Mouse (Mus musculus): ENCODE measurements around the gene Nol8.

Gene Nol8

DNA sequence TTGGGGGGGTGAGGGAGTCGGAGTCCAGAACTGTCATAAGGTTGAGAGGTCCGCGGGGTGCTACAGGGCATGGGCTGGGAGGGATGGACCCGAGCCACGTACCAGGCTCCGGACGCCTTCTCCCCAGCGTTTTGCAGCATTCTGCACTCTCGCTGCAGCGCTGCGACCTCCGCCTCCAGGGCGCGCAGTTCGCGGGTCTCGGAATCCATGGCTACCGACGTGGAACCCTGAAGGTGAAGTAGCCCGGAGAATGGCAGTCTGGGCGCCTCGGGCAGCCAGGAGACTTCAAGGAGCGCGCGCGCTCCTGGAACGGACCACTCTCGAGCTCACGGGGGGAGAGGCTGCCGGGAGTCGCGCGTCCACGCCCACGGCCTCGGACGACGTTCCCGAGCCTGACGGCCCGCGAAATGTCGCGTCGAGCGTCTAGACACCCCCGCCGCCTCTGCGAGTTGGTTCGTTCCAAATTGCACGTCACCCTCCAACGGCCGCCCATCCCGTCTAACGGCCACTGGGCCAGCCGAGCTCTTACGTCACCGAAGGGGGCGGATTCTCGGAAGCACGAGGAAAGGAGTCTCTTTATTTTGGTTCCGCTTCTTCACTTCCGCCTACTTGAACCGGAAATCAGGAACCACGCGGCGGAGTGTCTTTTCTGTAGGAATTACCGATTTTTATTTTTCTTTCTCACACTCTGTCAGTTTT lies at the start of gene Nol8, which contains the start of gene Cenpp:
TSS of gene Nol8 (plus strand) at position 598 of the 699 bp plus-strand sequence.
TSS of gene Cenpp (minus strand) at position 305 of the 699 bp plus-strand sequence.
- peak; percentile 100 for DNase-seq

- DNase-seq: no peak
These were observed 49.3 kb upstream of the Nol8 start for GRCm38 (mm10) chr13:49603603-49604002.

DNA sequence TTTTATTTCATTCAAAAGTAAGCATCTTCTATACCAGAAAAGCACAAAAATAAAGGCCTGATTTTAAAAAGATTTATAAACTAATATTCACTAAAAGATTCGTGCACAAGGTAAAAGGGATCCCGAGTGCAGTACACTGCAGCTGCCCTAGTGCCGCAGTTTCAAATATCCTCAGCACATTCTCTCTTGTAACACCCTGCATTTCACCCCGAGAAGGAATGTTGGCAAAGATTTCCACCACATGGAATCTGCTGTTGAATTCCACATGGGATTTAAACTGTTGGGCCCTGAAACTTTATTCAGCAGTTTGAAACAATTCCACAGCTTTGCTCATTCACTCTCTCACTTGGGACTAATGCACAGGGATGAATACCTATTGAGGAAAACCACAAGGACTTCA lies 45.2 kb upstream of the Nol8 start, which contains the start of gene Ogn:
TSS of gene Ogn (plus strand) at position 333 of the 400 bp plus-strand sequence.
- DNase-seq: no peak

DNA sequence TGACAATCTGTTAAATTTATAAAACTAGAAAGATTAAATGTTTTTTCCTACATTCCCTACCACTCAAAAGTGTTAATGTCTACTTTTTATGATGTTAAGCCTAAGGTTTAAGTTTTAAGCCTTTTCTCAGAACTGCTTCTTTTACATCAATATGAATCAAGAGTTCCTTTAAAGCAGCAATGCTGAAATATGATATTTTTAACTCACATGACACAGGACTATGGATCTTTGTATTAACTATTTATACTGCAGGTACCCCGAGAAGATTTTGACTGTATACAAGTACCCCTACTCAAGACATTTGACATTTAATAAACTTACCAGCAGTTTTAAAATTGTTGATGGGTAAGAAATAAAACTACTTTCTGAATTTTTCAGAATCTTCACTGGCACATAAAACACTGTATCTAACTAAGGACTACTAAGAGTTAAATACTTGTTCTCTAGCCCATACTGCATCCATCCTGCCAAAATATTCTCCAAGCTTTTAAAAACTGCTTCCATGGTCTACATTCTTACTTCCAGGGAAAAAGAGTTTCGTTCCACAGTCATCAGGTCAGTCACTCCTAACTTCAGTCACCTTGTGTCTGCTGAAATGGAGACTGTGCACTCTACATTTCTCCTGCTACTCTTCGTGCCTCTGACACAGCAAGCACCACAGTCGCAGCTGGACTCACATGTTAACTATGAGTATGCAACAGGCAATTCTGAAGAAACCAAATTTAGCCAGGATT lies 44.1 kb upstream of the Nol8 start:
- no peak for DNase-seq

DNA sequence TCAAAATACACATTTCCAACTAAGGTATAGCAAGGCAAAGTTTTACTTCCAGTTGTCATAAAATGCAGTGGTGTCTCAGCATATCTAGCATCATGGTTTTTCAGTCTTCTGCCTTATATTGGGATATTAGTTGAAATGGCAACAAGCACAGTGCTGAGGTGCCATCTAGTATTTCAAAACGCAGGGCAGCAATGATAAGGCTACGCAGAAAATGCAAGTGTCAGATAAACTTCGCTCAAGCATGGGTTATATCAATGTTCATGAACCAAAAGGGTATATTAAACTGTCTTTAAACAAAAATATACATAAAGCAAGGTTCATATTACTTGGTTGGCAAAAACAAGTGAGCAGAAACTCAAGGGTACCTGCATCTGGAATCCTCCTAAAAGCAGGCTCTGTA lies 35.9 kb upstream of the Nol8 start:
- no peak for DNase-seq

DNA sequence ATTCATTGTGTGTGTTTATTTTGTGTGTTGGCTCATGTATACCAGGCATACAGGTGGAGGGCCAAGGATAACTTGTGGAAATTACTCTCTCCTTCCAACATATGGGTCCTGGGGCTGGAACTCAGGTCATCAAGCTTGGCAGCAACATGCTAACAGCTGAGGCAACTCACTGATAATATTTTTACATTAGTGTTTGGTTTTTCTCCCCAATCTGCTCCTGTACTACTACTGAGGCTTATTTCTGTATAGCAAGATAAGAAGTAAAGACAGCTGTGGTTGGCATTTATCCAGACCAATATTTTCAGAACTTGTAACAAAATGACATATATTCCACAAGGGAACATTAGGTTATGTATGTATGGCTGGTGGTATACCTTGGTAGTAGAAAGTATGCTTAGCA lies 34.5 kb upstream of the Nol8 start:
- no peak for DNase-seq

- no peak for DNase-seq
These were observed 29.7 kb upstream of the Nol8 start for GRCm38 (mm10) chr13:49623216-49623615.

DNA sequence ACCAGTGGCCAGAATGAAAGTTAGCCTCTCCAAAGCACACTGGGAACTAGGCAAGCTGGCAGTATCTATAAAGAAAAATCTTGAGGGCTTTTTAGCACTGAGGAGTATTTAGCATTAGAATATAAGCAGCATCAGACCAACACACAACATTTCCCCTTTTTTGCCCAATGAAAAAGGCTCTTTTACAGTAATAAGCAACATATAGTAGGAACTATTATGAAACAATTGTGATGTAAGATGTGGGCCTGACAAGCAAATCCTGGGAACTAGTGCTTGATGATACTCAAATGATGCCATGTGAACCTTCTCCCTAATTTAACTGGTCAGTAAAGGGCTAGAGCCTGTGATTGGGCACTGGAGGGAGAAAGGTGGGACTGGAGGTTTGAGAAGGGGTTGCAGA lies 24.7 kb upstream of the Nol8 start:
- no peak for DNase-seq

DNA sequence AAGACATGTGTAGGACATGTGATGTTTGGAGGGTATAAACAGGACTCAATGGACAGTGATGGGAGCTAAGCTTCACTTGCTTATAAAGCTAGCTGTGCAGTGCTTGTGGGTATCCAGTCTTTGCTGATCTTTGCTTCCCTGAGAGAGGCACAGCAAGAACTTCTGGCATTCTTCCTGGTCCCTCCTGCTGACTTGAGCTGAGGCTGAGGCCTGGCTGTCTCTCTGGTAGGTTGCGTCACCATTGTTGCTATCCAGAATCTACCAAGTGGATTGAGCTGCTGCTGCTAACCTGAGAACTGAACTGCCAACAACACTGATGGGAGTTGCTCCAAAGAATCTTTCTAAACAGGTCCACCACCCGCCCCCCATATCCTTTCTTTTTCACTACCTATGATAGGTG lies 23.8 kb upstream of the Nol8 start:
- DNase-seq: no peak

- no peak for DNase-seq
These were observed 12.9 kb upstream of the Nol8 start for GRCm38 (mm10) chr13:49639965-49640364.

DNA sequence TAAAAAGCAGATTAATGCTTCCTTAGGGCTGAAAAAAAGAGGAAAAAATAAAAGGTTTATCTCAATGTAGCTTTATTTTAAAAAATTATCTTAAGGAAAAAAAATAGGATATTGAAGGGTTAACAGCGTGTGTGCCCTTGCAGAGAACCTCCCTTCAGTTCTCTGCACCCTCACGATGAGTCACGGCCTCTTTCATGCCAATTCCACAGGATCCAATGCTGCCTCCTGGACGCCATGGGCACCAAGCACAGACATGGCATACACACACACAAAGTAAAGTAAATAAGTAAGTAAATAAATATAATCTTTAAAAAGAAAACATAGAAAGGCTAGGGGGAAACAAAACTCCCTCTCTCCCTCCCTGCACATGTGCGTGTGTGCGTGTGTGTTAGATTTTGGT lies 10.2 kb upstream of the Nol8 start:
- no peak for DNase-seq

GRCm38 (mm10) chr13:49643669-49644362 lies 9.1 kb upstream of the Nol8 start:
- DNase-seq: no peak

DNA sequence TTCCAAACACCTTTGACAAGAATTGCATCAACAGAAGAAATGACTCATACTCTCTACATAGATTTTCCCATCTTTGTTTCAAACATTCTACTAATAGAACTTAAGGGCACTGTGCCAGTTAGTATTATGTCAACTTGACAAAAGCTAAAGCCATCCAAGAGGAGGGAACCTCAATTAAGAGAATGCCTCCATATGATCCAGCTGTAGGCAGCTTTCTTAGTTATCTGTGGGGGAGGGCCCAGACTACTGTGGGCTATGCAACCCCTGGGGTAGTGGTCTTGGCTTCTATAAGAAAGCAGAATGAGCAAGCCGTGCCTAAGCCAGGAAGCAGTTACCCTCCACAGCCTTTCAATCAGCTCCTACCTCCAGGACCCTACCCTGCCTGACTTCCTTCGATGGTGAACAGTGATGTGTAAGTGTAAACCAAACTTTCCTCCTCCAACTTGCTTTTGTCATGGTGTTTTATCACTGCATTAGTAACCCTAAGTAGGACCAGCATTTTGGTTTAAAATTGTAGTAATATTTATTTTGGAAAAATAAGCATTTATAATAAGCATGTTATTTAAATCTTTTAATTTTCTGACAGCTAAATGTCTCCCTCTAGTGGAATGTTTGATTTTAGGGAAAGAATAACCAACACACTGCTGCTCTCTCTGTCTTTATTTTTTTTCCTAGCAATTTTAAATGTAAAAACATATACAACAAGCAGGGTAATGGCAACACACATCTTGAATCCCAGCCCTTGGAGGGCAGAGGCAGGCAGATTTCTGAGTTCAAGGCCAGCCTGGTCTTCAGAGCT lies 7.9 kb upstream of the Nol8 start:
- no peak for DNase-seq

- DNase-seq: no peak
These were observed 6.9 kb upstream of the Nol8 start for GRCm38 (mm10) chr13:49646019-49646418.

GRCm38 (mm10) chr13:49651136-49651535 lies 1.7 kb upstream of the Nol8 start:
- no peak for DNase-seq

DNA sequence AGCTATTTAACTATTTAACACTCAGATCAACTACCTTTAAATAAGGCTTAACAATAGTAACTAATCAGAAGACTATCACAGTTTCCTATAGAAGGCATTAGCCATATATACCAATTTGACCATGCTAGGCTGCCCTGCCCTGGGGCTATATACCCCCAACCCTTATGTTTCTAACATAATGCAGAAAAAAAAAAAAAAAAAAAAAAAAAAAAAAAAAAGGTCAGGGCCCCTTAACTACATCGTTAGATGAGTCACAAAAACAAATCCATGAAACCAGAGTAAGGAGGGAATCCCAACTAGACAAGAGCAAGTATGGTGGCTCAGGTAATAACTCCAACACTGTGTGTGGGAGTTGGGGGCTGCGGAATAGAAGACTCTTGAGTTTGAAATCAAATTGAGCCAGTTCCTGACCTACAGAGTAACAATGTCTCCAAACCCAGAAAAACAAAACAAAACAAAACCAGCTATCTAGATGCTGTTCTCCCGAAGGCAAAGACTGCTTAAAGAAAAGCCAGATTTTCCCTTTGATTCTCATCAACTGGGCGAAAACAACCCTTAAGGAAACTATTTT lies 1.0 kb upstream of the Nol8 start:
- no peak for DNase-seq

DNA sequence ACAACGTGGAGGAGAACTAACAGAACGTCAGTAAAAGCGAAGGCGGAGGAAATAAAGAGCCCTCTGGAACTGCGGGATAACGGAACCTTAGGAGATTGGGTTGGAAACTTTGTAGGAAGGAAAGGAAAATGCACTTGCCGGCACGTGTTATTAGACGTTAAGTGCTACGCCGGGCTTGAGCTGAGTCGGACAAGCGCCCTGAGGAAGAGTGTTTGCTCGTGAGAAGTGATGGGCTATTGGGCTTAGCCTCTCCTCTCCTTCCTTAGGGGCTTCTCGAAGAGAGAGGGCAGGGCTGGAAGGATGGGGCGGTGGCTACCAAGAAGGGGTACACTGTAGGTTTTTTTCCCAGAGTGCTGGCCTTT lies 283 bp downstream of the Nol8 start:
- DNase-seq: no peak

- DNase-seq: no peak
These were observed 24.9 kb downstream of the Nol8 start for GRCm38 (mm10) chr13:49677793-49678192.

DNA sequence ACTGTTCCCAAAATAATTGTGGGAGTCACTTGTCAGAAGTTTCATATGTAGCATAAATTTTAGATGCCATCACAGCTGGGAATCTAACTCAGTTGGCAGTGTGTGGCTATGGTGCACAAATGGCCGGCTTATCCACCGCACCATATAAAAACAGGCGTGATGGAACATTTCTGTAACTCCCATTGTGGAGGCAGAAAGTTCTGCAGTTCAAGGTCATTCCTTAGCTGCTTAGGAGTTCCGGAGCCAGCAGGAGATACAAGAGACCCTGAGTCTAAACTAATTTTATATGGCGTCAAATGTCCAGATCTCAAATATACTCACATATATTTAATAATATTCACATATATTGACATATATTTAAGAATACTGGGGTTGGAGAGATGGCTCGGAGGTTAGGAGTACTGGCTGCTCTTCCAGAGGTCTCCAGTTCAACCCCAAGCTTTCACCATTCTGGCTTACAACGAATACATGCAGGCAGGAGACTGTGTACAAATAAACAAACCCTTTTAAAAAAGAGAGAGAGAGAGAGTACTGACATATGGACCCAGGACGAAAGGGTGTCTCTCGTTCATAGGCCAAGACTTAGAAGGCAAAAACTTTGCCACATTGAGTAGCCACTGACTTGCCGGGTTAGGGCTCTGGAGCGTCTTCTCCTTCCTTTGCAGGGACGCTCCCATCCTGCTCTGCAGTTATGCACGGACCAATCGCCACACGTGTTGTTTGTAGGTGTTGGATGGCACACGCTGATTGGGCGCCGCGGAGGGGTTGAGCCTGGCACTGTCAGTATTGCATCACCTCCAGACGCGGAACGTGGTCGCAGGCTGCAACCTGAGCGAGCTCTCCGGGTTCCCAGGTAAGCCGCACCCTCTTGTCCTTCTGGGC lies 28.7 kb downstream of the Nol8 start, which contains the start of gene Iars:
TSS of gene Iars (plus strand) at position 750 of the 882 bp plus-strand sequence.
- DNase-seq: peak; percentile 99

- DNase-seq: no peak
These were observed 29.5 kb downstream of the Nol8 start for GRCm38 (mm10) chr13:49682233-49682846.

- DNase-seq: no peak
These were observed 31.4 kb downstream of the Nol8 start for GRCm38 (mm10) chr13:49684266-49684665.
